Mouse (Mus musculus): ENCODE results near the gene Igf2bp1. TPM values are rescaled to one million over a fixed set of nuclear protein-coding genes. Genes with fewer than 3 reads are reported as not detected.

Igf2bp1 gene
- total and polyA plus RNA-seq, 3 experiments = under 0.01 TPM; not detected in 2

- no peak overlapping the region for H3K4me2 ChIP-seq (ENCODE audit: insufficient read depth, low read depth, poor library complexity, severe bottlenecking)
- dilution Hi-C loops (cut with MboI; ENCODE audit: extremely low pct_ligation_motif_present, extremely low pct_unique_long_range_greater_than_20kb, low sequenced_read_pairs) (no loop called here), in situ Hi-C loops (cut with MboI; ENCODE audit: low pct_ligation_motif_present, low pct_unique_long_range_greater_than_20kb, low sequenced_read_pairs) (no loop called here)
- H3K9me3 ChIP-seq (replicated peaks; ENCODE audit: low read length) = peaks cover 33% of the 10 kb centered on the region
- no peaks in the 10 kb centered on the region for H3K79me2 ChIP-seq (replicated peaks; ENCODE audit: control insufficient read depth, extremely low read depth, insufficient read depth, poor library complexity, severe bottlenecking)
- H3K27me3 ChIP-seq (replicated peaks) = peaks cover 46% of the 10 kb centered on the region
- H3K9ac ChIP-seq (ENCODE audit: insufficient read depth, low read depth) = no peak overlapping the region
- no peak overlapping the region for H3K4me3 ChIP-seq (replicated peaks in 1 of 3; ENCODE audit: low read depth in 2 of 3, low read length in 2 of 3, poor library complexity in 1 of 3)
- no peak overlapping the region for H3K27ac ChIP-seq (ENCODE audit: insufficient read depth, low read depth)
- DNase-seq (ENCODE audit: extremely low read depth) = no peak
- no peaks in the 10 kb centered on the region for H3K36me3 ChIP-seq (replicated peaks in 1 of 2; ENCODE audit: control insufficient read depth in 1 of 2, insufficient read depth in 1 of 2, low read length in 1 of 2)
- no peaks in the 10 kb centered on the region for H3K4me1 ChIP-seq (ENCODE audit: control insufficient read depth in 1 of 2, insufficient read depth in 2 of 2)
- TF ChIP-seq SIN3A (IDR thresholded peaks at IDR 0.05; ENCODE audit: low read length) = no peak
- TF ChIP-seq ZNF384 (IDR thresholded peaks at IDR 0.05; ENCODE audit: low read depth, low read length) = no peak
- no peak for TF ChIP-seq ZMIZ1 (IDR thresholded peaks at IDR 0.05; ENCODE audit: low read depth, low read length)
- no peak for TF ChIP-seq POLR2A (IDR thresholded peaks at IDR 0.05; ENCODE audit: low read depth, low read length)
- TF ChIP-seq NELFE (IDR thresholded peaks at IDR 0.05; ENCODE audit: low read depth, low read length) = no peak
- no peak for TF ChIP-seq MAX (IDR thresholded peaks at IDR 0.05; ENCODE audit: low read length)
- TF ChIP-seq CHD1 (IDR thresholded peaks at IDR 0.05; ENCODE audit: low read depth, low read length) = no peak
- no peak for TF ChIP-seq IRF4 (IDR thresholded peaks at IDR 0.05; ENCODE audit: low read depth, low read length)
- TF ChIP-seq JUND (conservative IDR thresholded peaks at IDR 0.05; ENCODE audit: low read depth, low read length) = no peak
Observed at GRCm38 (mm10) chr11:96003100-96003900, 2.4 kb downstream of the Igf2bp1 start.

- peaks cover 9% of the 10 kb centered on the region for H3K9me3 ChIP-seq (replicated peaks; ENCODE audit: low read length)
- no peaks in the 10 kb centered on the region for H3K36me3 ChIP-seq (replicated peaks in 1 of 2; ENCODE audit: control insufficient read depth in 1 of 2, insufficient read depth in 1 of 2, low read length in 1 of 2)
- dilution Hi-C loops (cut with MboI; ENCODE audit: extremely low pct_ligation_motif_present, extremely low pct_unique_long_range_greater_than_20kb, low sequenced_read_pairs) (no loop called here), in situ Hi-C loops (cut with MboI; ENCODE audit: low pct_ligation_motif_present, low pct_unique_long_range_greater_than_20kb, low sequenced_read_pairs) (no loop called here)
- no peak overlapping the region for H3K4me2 ChIP-seq (ENCODE audit: insufficient read depth, low read depth, poor library complexity, severe bottlenecking)
- DNase-seq (ENCODE audit: extremely low read depth) = no peak
- H3K79me2 ChIP-seq (replicated peaks; ENCODE audit: control insufficient read depth, extremely low read depth, insufficient read depth, poor library complexity, severe bottlenecking) = no peaks in the 10 kb centered on the region
- H3K4me3 ChIP-seq (replicated peaks in 1 of 3; ENCODE audit: low read depth in 2 of 3, low read length in 2 of 3, poor library complexity in 1 of 3) = no peak overlapping the region
- peaks cover 83% of the 10 kb centered on the region for H3K27me3 ChIP-seq (replicated peaks)
- no peak overlapping the region for H3K27ac ChIP-seq (ENCODE audit: insufficient read depth, low read depth)
- no peak overlapping the region for H3K9ac ChIP-seq (ENCODE audit: insufficient read depth, low read depth)
- no peaks in the 10 kb centered on the region for H3K4me1 ChIP-seq (ENCODE audit: control insufficient read depth in 1 of 2, insufficient read depth in 2 of 2)
- no peak for TF ChIP-seq ZC3H11A (IDR thresholded peaks at IDR 0.05; ENCODE audit: low read depth, low read length)
- no peak for TF ChIP-seq MYC (IDR thresholded peaks at IDR 0.05; ENCODE audit: low read depth, low read length)
- TF ChIP-seq MXI1 (IDR thresholded peaks at IDR 0.05; ENCODE audit: low read depth, low read length) = no peak
- no peak for TF ChIP-seq SIN3A (IDR thresholded peaks at IDR 0.05; ENCODE audit: low read length)
- no peak for TF ChIP-seq USF1 (IDR thresholded peaks at IDR 0.05; ENCODE audit: low read depth, low read length)
- no peak for TF ChIP-seq ZMIZ1 (IDR thresholded peaks at IDR 0.05; ENCODE audit: low read depth, low read length)
- TF ChIP-seq MAFK (IDR thresholded peaks at IDR 0.05; ENCODE audit: insufficient replicate concordance, low read length) = no peak
- TF ChIP-seq CTCF (conservative IDR thresholded peaks at IDR 0.05 in 1 of 2, IDR thresholded peaks at IDR 0.05 in 1 of 2; ENCODE audit: low read depth in 2 of 2, low read length in 2 of 2) = peak in 1 of 2 experiments; percentile 12; a peak in 1 of 4 replicates
Observed at GRCm38 (mm10) chr11:95994151-95994550, 11.6 kb downstream of the Igf2bp1 start.
